Mouse (Mus musculus) G1E (cell line): ENCODE measurements around the gene Cd69.

Source experiments
- CTCF ChIP-seq: IDR thresholded peaks from 2 replicates; pipeline ENCODE4 v1.5.1; 2012; ENCODE audit warnings: low read depth, low read length, inconsistent platforms, mixed read lengths
- GATA1 ChIP-seq: IDR thresholded peaks from 2 replicates; pipeline ENCODE4 v1.6.1; 2012; ENCODE audit warnings: borderline replicate concordance, low read length, inconsistent platforms, mixed read lengths
- GATA2 ChIP-seq: IDR thresholded peaks from 2 replicates; pipeline ENCODE4 v1.6.1; 2012; ENCODE audit warnings: low read depth, low read length, inconsistent platforms, borderline replicate concordance
- POLR2AphosphoS5 ChIP-seq: IDR thresholded peaks from 2 replicates; pipeline ENCODE4 v1.6.1; 2012; ENCODE audit warnings: low read depth, low read length, inconsistent platforms; ENCODE audit not compliant: insufficient replicate concordance
- TAL1 ChIP-seq: conservative IDR thresholded peaks from 2 replicates; pipeline ENCODE4 v1.6.1; 2012; ENCODE audit warnings: low read depth, low read length, inconsistent platforms, mixed read lengths

GRCm38 (mm10) chr6:129304180-129304579 lies 28.9 kb upstream of the Cd69 start:
- no peak for TF ChIP-seq CTCF
- TF ChIP-seq TAL1, result no peak
- TF ChIP-seq GATA1, result no peak
- no peak for TF ChIP-seq POLR2AphosphoS5
- no peak for TF ChIP-seq GATA2
